Mouse (Mus musculus) gastrocnemius, adult 8-10 months (tissue): Measurements from ENCODE around the gene Ncs1. TPM values are rescaled to one million over a fixed set of nuclear protein-coding genes. Genes with fewer than 3 reads are reported as not detected.

Experiments
- DNase-seq, 2 experiments: peaks; one replicate each; pipeline ENCODE4 v3.0.0; 2022; ENCODE audit warnings: low spot score in 2 of 2
- total RNA-seq, 4 experiments: library from RNA; stranded (reverse); gene quantifications; 2 replicates each; pipeline ENCODE4 v1.2.4; 2022

Gene Ncs1
- total RNA-seq, 4 experiments from 2014 or later, result 5.6 to 7.9 (median 6.2) TPM

GRCm38 (mm10) chr2:31277810-31278209 lies 32.2 kb downstream of the Ncs1 start:
- no peak for DNase-seq

GRCm38 (mm10) chr2:31278483-31278882 lies 32.9 kb downstream of the Ncs1 start:
- DNase-seq, result no peak

- DNase-seq, result no peak
Observed at GRCm38 (mm10) chr2:31281138-31281537, 35.5 kb downstream of the Ncs1 start.

- DNase-seq, result no peak
Observed at GRCm38 (mm10) chr2:31282266-31282665, 36.6 kb downstream of the Ncs1 start.

GRCm38 (mm10) chr2:31282880-31283279 lies 37.3 kb downstream of the Ncs1 start:
- no peak for DNase-seq

- DNase-seq, result no peak
Observed at GRCm38 (mm10) chr2:31284531-31284930, 38.9 kb downstream of the Ncs1 start.

GRCm38 (mm10) chr2:31291421-31291820 lies 45.8 kb downstream of the Ncs1 start:
- DNase-seq, result no peak

DNA sequence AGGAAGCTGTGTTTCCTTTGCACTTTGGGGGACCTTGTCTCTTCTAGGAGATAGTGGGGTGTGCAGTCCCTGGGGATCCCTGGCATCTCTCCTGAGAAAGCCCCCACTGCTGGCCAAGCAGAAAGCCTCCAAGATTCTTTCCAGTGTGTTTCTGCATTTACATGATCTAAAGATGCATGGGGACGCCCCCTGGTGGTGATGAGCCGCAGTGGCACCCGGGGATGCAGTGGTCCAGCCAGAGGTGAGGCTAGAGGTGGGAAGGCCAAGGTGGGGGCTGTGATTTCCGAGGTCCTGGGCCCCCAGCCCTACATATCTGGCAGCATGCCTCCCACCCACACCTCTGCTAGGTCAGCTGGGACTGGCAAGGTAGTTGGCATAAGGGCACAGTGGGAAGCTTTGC lies 49.4 kb downstream of the Ncs1 start:
- DNase-seq, result peak; percentile 68 to 73

GRCm38 (mm10) chr2:31296395-31296794 lies 50.8 kb downstream of the Ncs1 start:
- no peak for DNase-seq

DNA sequence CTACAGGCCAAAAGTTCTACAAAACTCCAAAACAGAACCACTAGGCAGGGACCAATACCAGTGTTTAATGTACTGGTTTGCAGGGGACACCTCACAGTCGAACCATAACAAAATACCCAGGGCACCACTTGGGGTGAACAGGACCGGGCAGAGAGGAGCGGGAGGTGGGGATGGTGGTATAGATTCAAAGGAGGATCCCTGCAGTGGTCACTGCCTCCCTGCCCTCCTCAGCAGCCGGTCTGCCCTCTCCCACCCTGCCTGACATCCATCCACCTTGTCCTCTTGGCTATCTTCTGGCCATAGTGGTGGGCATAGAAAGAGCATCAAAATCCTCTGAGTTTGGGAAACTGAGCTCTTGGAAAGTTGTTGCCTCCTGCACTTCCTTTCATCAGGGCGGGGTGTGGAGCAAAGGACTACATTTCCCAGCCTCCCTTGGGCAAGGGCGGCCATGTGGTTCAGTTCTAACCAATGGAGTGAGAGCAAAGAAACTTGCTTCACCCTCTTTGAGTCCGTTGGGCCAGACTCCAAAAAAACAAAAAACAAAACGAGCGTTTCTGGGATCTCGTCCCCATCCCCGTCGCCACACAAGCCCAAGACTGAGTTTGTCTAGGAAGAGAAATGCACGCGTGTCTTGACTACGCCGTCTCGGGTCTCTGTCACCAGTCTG lies 52.1 kb downstream of the Ncs1 start:
- DNase-seq, result peak; percentile 35 to 42

GRCm38 (mm10) chr2:31298814-31299213 lies 53.2 kb downstream of the Ncs1 start:
- DNase-seq, result no peak

DNA sequence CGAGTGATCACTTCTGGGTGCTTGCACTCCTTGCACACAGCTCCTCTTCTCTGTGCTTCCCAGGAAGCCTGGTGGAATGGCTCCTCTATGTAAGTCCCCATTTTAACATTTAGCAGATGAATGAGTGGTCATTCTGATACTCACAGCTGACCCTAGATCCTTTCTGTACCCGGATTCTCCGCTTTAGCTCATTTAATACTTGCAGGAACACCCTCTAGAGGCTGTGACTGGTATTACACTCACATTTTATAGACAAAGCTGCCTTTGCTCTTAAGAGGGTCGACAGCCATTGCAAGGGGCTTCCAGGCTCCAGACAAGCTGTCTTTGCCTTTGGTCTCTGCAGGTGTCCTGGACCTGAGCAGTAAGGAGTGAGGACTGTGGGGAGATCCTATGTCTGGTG lies 53.6 kb downstream of the Ncs1 start:
- DNase-seq, result no peak

GRCm38 (mm10) chr2:31299996-31300395 lies 54.4 kb downstream of the Ncs1 start:
- DNase-seq, result peak; percentile 40 to 48

- DNase-seq, result no peak
Observed at GRCm38 (mm10) chr2:31303177-31303576, 57.6 kb downstream of the Ncs1 start.

GRCm38 (mm10) chr2:31304191-31304590 lies 58.6 kb downstream of the Ncs1 start:
- DNase-seq, result peak; percentile 67 to 76

- DNase-seq, result peak; percentile 28 to 47
Observed at GRCm38 (mm10) chr2:31304801-31305665, 59.4 kb downstream of the Ncs1 start.

GRCm38 (mm10) chr2:31305684-31306083 lies 60.1 kb downstream of the Ncs1 start:
- DNase-seq, result peak in 1 of 2 experiments; percentile 49

DNA sequence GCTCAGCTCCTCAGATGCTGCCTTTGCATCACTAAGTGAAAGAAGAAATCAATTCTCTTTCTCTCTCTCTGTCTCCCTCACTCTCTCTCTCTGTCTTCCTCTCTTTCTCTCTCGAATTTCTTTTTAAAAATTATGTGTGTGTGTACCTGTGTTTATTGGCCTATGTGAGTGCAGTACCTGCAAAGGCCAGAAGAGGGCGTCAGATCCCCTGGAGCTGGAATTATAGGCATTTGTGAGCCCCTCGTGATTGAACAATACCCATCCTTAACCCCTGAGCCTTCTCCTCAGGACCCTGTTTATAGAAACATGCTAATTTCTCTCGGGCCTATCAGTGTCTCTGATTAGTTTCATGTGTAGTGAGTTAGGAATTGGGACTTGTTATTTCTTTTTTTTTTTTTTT lies 62.6 kb downstream of the Ncs1 start:
- DNase-seq, result no peak

- DNase-seq, result peak; percentile 56 to 69
Observed at GRCm38 (mm10) chr2:31309549-31309948, 63.9 kb downstream of the Ncs1 start.

GRCm38 (mm10) chr2:31314007-31314465 lies 68.4 kb downstream of the Ncs1 start, which contains the start of gene Hmcn2:
Gene Hmcn2, plus strand, starts transcription at chr2:31314415.
- DNase-seq, result peak; percentile 52 to 66

GRCm38 (mm10) chr2:31318162-31318561 lies 72.5 kb downstream of the Ncs1 start:
- DNase-seq, result no peak

GRCm38 (mm10) chr2:31319200-31319599 lies 73.6 kb downstream of the Ncs1 start:
- no peak for DNase-seq
